Mouse (Mus musculus) E14TG2a.4 (cell line): Measurements from ENCODE around the gene Shroom2.

Experiments
- CTCF ChIP-seq: conservative IDR thresholded peaks from 2 replicates; pipeline ENCODE4 v1.5.1; 2014; ENCODE audit warnings: low read length
- NANOG ChIP-seq: IDR thresholded peaks from 2 replicates; pipeline ENCODE4 v1.6.1; 2014; ENCODE audit warnings: borderline replicate concordance, low read length, mixed read lengths
- POU5F1 ChIP-seq: IDR thresholded peaks from 2 replicates; pipeline ENCODE4 v1.6.1; 2014; ENCODE audit warnings: low read length, borderline replicate concordance

- no peak for TF ChIP-seq CTCF
- no peak for TF ChIP-seq POU5F1
- TF ChIP-seq NANOG = no peak
Measured at GRCm38 (mm10) chrX:152620917-152621316, 148.3 kb downstream of the Shroom2 start.
